Mouse (Mus musculus) adrenal gland, postnatal 10 days (tissue): Measurements from ENCODE around the gene Adgrd1. TPM values are rescaled to one million over a fixed set of nuclear protein-coding genes. Genes with fewer than 3 reads are reported as not detected.
A peak's percentile ranks its signal among the peaks of the same experiment; 100 is the strongest.
"Not testable (repeated sequence)": the region's sequence is repeated elsewhere in the genome, so short reads cannot be mapped to it uniquely, and the experiment has no call there.

Experiments used
- DNase-seq: peaks from one replicate; pipeline ENCODE4 v3.0.0; 2021; ENCODE audit warnings: mixed read lengths
- total RNA-seq, 2 experiments: library from RNA; stranded (reverse); gene quantifications; 2 replicates each; pipeline ENCODE4 v1.2.3; 2021

Gene Adgrd1
- total RNA-seq, 2 experiments from 2014 or later = 6.3 to 7.1 TPM

- no peak for DNase-seq
These were observed 3.4 kb upstream of the Adgrd1 start for GRCm38 (mm10) chr5:129093158-129093557.

- DNase-seq = no peak
These were observed 2.3 kb upstream of the Adgrd1 start for GRCm38 (mm10) chr5:129094236-129094635.

GRCm38 (mm10) chr5:129104043-129104442 is 7.5 kb downstream of the Adgrd1 start:
- no peak for DNase-seq

GRCm38 (mm10) chr5:129111729-129112128 is 15.2 kb downstream of the Adgrd1 start:
- DNase-seq = no peak

GRCm38 (mm10) chr5:129113741-129114476 is 17.4 kb downstream of the Adgrd1 start:
- no peak for DNase-seq

GRCm38 (mm10) chr5:129116299-129116698 is 19.7 kb downstream of the Adgrd1 start:
- no peak for DNase-seq

GRCm38 (mm10) chr5:129117593-129118113 is 21.1 kb downstream of the Adgrd1 start:
- no peak for DNase-seq

- DNase-seq = no peak
These were observed 22.0 kb downstream of the Adgrd1 start for GRCm38 (mm10) chr5:129118523-129118922.

- DNase-seq = peak; percentile 7
These were observed 22.6 kb downstream of the Adgrd1 start for GRCm38 (mm10) chr5:129119146-129119545.

- no peak for DNase-seq
These were observed 25.2 kb downstream of the Adgrd1 start for GRCm38 (mm10) chr5:129121654-129122285.

- peak; percentile 17 for DNase-seq
These were observed 25.9 kb downstream of the Adgrd1 start for GRCm38 (mm10) chr5:129122491-129122890.

GRCm38 (mm10) chr5:129124070-129124828 is 27.7 kb downstream of the Adgrd1 start:
- DNase-seq = no peak

GRCm38 (mm10) chr5:129128310-129128709 is 31.8 kb downstream of the Adgrd1 start:
- DNase-seq = not testable (repeated sequence)

GRCm38 (mm10) chr5:129130301-129130700 is 33.8 kb downstream of the Adgrd1 start:
- DNase-seq = no peak

GRCm38 (mm10) chr5:129137405-129137804 is 40.9 kb downstream of the Adgrd1 start:
- no peak for DNase-seq

- DNase-seq = no peak
These were observed 42.0 kb downstream of the Adgrd1 start for GRCm38 (mm10) chr5:129138576-129138975.

- DNase-seq = no peak
These were observed 46.3 kb downstream of the Adgrd1 start for GRCm38 (mm10) chr5:129142801-129143200.

- DNase-seq = no peak
These were observed 48.9 kb downstream of the Adgrd1 start for GRCm38 (mm10) chr5:129145307-129145935.

GRCm38 (mm10) chr5:129146892-129147509 is 50.5 kb downstream of the Adgrd1 start:
- no peak for DNase-seq

- no peak for DNase-seq
These were observed 51.9 kb downstream of the Adgrd1 start for GRCm38 (mm10) chr5:129148485-129148884.

- DNase-seq = no peak
These were observed 58.7 kb downstream of the Adgrd1 start for GRCm38 (mm10) chr5:129155023-129155901.
